Mouse (Mus musculus) megakaryocyte, embryonic 14.5 days (primary cell): ENCODE data around the gene Slc6a17.

Experiments
- FLI1 ChIP-seq: IDR thresholded peaks from 2 replicates; pipeline ENCODE4 v1.6.1; 2012; ENCODE audit warnings: low read length, inconsistent platforms, mixed read lengths
- GATA1 ChIP-seq: IDR thresholded peaks from 3 replicates; pipeline ENCODE4 v1.6.1; 2012; ENCODE audit warnings: mixed read lengths, low read length, inconsistent platforms, borderline replicate concordance

DNA sequence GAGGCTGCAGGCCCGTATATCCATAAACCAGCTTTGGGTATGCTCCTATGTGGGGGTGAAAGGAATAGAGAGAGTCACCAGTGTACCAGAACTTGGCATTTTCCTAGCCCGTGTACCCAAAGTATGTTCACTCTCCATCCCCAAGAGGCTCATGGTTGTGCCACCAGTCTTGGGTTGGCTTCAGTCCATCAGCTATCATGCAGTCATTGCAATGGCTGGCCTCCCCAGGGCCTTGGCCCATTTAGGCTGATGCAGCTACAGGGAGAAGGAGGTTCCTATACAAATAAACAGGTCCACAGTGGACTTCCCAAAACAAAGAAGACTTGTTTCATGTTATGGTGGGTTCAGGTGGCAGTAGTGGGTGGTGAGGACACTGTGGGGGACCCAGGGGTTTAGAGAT, 80.2 kb downstream of the Slc6a17 start:
- TF ChIP-seq GATA1: no peak
- no peak for TF ChIP-seq FLI1
